Mouse (Mus musculus): Measurements from ENCODE around the gene Elmod3.
"Not testable (repeated sequence)": the region's sequence is repeated elsewhere in the genome, so short reads cannot be mapped to it uniquely, and the experiment has no call there.

Elmod3 gene

GRCm38 (mm10) chr6:72534035-72534809 is 64.0 kb downstream of the Elmod3 start:
- peak in 1 of 2 experiments; percentile 65 for DNase-seq (ENCODE audit: low spot score in 2 of 2)

- DNase-seq (ENCODE audit: low spot score in 2 of 2), result not testable (repeated sequence)
These were observed 64.7 kb downstream of the Elmod3 start for GRCm38 (mm10) chr6:72533555-72533954.

- DNase-seq (ENCODE audit: low spot score in 2 of 2), result peak in 1 of 2 experiments; percentile 49
These were observed 65.6 kb downstream of the Elmod3 start for GRCm38 (mm10) chr6:72532580-72532979.

GRCm38 (mm10) chr6:72528410-72529151 is 69.6 kb downstream of the Elmod3 start:
- no peak for DNase-seq (ENCODE audit: low spot score in 2 of 2)

- DNase-seq (ENCODE audit: low spot score in 2 of 2), result no peak
These were observed 71.1 kb downstream of the Elmod3 start for GRCm38 (mm10) chr6:72527070-72527469.

GRCm38 (mm10) chr6:72524160-72524559 is 74.1 kb downstream of the Elmod3 start:
- DNase-seq (ENCODE audit: low spot score in 2 of 2), result no peak

GRCm38 (mm10) chr6:72523222-72523621 is 75.0 kb downstream of the Elmod3 start:
- no peak for DNase-seq (ENCODE audit: low spot score in 2 of 2)

- DNase-seq (ENCODE audit: low spot score in 2 of 2), result no peak
These were observed 75.9 kb downstream of the Elmod3 start for GRCm38 (mm10) chr6:72522288-72522687.

- DNase-seq (ENCODE audit: low spot score in 2 of 2), result no peak
These were observed 76.6 kb downstream of the Elmod3 start, which contains the start of gene Sh2d6 for GRCm38 (mm10) chr6:72521607-72522006. Gene Sh2d6 (minus strand): TSS chr6:72521707.

- no peak for DNase-seq (ENCODE audit: low spot score in 2 of 2)
These were observed 77.3 kb downstream of the Elmod3 start for GRCm38 (mm10) chr6:72520904-72521303.

- peak; percentile 55 to 59 for DNase-seq (ENCODE audit: low spot score in 2 of 2)
These were observed 78.1 kb downstream of the Elmod3 start for GRCm38 (mm10) chr6:72519892-72520663.

GRCm38 (mm10) chr6:72519303-72519702 is 78.9 kb downstream of the Elmod3 start:
- DNase-seq (ENCODE audit: low spot score in 2 of 2), result no peak

- no peak for DNase-seq (ENCODE audit: low spot score in 2 of 2)
These were observed 79.4 kb downstream of the Elmod3 start for GRCm38 (mm10) chr6:72518842-72519241.
